Mouse (Mus musculus) c-Kit-positive CD71-negative TER-119-negative erythroid progenitor cells, embryonic 14.5 days (primary cell): ENCODE measurements around the gene Vmn1r158.
"Not testable (repeated sequence)": the region's sequence is repeated elsewhere in the genome, so short reads cannot be mapped to it uniquely, and the experiment has no call there.

Experiments
- DNase-seq: peaks from one replicate; pipeline ENCODE4 v3.0.0-alpha.2; 2013; ENCODE audit warnings: low read depth

The Vmn1r158 gene

DNA sequence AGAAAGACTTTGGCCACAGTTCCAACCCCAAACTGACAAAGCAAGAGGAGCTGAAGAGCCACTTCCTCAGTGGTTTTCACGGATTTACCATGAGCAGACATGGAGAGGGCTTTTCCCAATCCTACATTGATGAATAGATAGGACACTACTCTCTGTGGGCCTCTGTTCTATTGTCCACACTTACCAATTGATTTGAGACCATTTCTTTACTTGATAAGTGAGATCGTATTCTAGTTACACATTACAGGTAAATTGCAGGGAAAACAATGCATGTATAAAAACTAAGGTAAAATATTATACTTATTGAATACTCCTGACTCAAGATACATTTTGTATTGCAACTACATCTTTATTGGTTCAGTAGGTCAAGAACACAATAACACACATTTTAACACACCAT is at the start of gene Vmn1r158:
TSS of gene Vmn1r158 (minus strand) at position 101 of the 400 bp plus-strand sequence.
- not testable (repeated sequence) for DNase-seq

DNA sequence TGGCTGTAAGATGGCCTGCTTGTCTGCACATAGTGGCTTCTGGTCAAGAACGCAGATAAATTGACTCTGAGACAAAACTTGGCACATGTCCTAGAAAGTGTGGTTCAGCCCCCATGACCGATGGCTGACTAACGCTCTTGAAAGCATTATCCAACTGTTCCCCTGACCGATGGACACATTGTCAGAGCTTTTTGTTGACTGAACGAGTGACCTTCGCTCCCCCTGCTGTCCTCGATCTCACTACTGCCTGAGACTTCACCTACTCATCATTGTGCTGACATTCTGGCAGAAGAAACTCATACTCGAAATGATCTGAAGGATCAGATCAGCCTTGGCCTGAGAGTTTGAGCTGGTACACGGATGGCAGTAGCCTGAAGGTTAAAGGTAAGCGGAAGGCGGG is 14.6 kb downstream of the Vmn1r158 start:
- DNase-seq, result not testable (repeated sequence)

DNA sequence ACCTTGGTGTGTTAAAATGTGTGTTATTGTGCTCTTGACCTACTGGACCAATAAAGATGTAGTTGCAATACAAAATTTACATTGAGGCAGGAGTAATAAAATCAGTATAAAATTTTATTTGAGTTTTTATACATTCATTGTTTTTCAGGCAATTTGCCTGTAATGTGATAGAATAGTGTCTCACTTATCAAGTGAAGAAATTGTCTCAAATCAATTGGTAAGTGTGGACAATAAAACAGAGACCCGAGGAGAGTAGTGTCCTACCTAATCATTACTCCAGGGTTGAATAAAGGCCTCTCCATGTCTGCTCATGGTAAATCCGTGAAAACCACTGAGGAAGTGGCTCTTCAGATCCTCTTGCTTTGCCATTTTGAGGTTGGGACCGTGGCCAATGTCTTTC is 29.2 kb downstream of the Vmn1r158 start, which contains the start of gene Vmn1r157:
TSS of gene Vmn1r157 (plus strand) at position 301 of the 400 bp plus-strand sequence.
- not testable (repeated sequence) for DNase-seq
